Mouse (Mus musculus) stomach, embryonic 14.5 days (tissue): ENCODE results near the gene Oser1. TPM values are rescaled to one million over a fixed set of nuclear protein-coding genes. Genes with fewer than 3 reads are reported as not detected.
"Not testable (repeated sequence)": the region's sequence is repeated elsewhere in the genome, so short reads cannot be mapped to it uniquely, and the experiment has no call there.

Experiments used
- ATAC-seq: fragments of 200-750 bp; cut with Nextera tagmentation; 2 replicates; pipeline ENCODE4 v1.8.0; 2017; ENCODE audit warnings: low read depth, moderate TSS enrichment; ENCODE audit not compliant: insufficient number of reproducible peaks, insufficient read depth, low FRiP score
- H3K27ac ChIP-seq: fragments of 300-500 bp; sonication (generic); 2 replicates; pipeline ENCODE4 v1.5.1; 2014; ENCODE audit warnings: mild to moderate bottlenecking, low read length, moderate library complexity, mixed read lengths
- H3K27me3 ChIP-seq: fragments of 300-500 bp; sonication (generic); 2 replicates; pipeline ENCODE4 v1.6.1; 2014; ENCODE audit warnings: low read length, control low read depth, mixed read lengths; ENCODE audit not compliant: control insufficient read depth, insufficient read depth
- H3K36me3 ChIP-seq: fragments of 300-500 bp; sonication (generic); 2 replicates; pipeline ENCODE4 v1.6.1; 2014; ENCODE audit warnings: mild to moderate bottlenecking, control low read depth, low read length, moderate library complexity, mixed read lengths; ENCODE audit not compliant: control insufficient read depth, insufficient read depth
- H3K4me1 ChIP-seq: fragments of 300-500 bp; sonication (generic); 2 replicates; pipeline ENCODE4 v1.6.1; 2014; ENCODE audit warnings: low read length, control low read depth, mixed read lengths; ENCODE audit not compliant: control insufficient read depth, insufficient read depth
- H3K4me2 ChIP-seq: fragments of 300-500 bp; sonication (generic); replicated peaks from 2 replicates; pipeline ENCODE4 v1.6.1; 2014; ENCODE audit warnings: low read depth, low read length, control low read depth
- H3K4me3 ChIP-seq: fragments of 300-500 bp; sonication (generic); 2 replicates; pipeline ENCODE4 v1.5.1; 2014; ENCODE audit warnings: low read depth, low read length, control low read depth
- H3K9ac ChIP-seq: fragments of 300-500 bp; sonication (generic); replicated peaks from 2 replicates; pipeline ENCODE4 v1.6.1; 2014; ENCODE audit warnings: low read depth, mild to moderate bottlenecking, control low read depth, low read length, moderate library complexity, mixed read lengths
- H3K9me3 ChIP-seq: fragments of 300-500 bp; sonication (generic); 2 replicates; pipeline ENCODE4 v1.6.1; 2016; ENCODE audit warnings: low read depth, low read length, control low read depth; ENCODE audit not compliant: control insufficient read depth
- WGBS: fragments of 180-500 bp; shearing (Covaris S2); extraction: QIAGEN DNeasy Blood & Tissue Kit; methylation state at CpG from one replicate; pipeline ENCODE4 v1.1.7; 2014; 5-methylcytosine and 5-hydroxymethylcytosine counted together
- polyA plus RNA-seq: library from polyadenylated mRNA; unstranded; fragments of >200 nt; fragmentation: Nextera tagmentation; extraction: Ambion mirVana; gene quantifications from 2 replicates; pipeline ENCODE4 v1.2.1, GENCODE M21; 2014

Gene Oser1
- polyA plus RNA-seq, 1 experiment from 2014 or later = 84.9 TPM

GRCm38 (mm10) chr2:163464562-163464961, 40.1 kb upstream of the Oser1 start:
- Histone ChIP-seq H3K9ac (no peak overlapping the region), H3K27ac (no peak overlapping the region), H3K36me3 (peaks cover 12% of the 10 kb centered on the region; the same call in 1 of the 2 replicates), H3K27me3 (no peaks in the 10 kb centered on the region), H3K9me3 (no peaks in the 10 kb centered on the region), H3K4me1 (no peaks in the 10 kb centered on the region), H3K4me2 (no peak overlapping the region), H3K4me3 (no peak overlapping the region)
- no peak for ATAC-seq
- 51% methylated on average over 6 of the region's 6 CpGs for WGBS

GRCm38 (mm10) chr2:163463998-163464397, 39.5 kb upstream of the Oser1 start:
- Histone ChIP-seq H3K9me3 (no peaks in the 10 kb centered on the region), H3K9ac (no peak overlapping the region), H3K4me3 (no peak overlapping the region), H3K27me3 (no peaks in the 10 kb centered on the region), H3K4me1 (no peaks in the 10 kb centered on the region), H3K4me2 (no peak overlapping the region), H3K36me3 (peaks cover 10% of the 10 kb centered on the region; the same call in 1 of the 2 replicates), H3K27ac (no peak overlapping the region)
- 64% methylated on average over 4 of the region's 4 CpGs for WGBS
- no peak for ATAC-seq

- Histone ChIP-seq H3K9me3 (no peaks in the 10 kb centered on the region), H3K27me3 (no peaks in the 10 kb centered on the region), H3K9ac (no peak overlapping the region), H3K4me1 (no peaks in the 10 kb centered on the region), H3K27ac (no peak overlapping the region), H3K4me3 (no peak overlapping the region), H3K4me2 (no peak overlapping the region), H3K36me3 (peaks cover 6% of the 10 kb centered on the region; the same call in 1 of the 2 replicates)
- ATAC-seq = no peak
- 46% methylated on average over 10 of the region's 10 CpGs for WGBS
Observed at GRCm38 (mm10) chr2:163463251-163463769, 38.8 kb upstream of the Oser1 start.

- Histone ChIP-seq H3K4me3 (no peak overlapping the region), H3K27ac (no peak overlapping the region), H3K9me3 (no peaks in the 10 kb centered on the region), H3K9ac (no peak overlapping the region), H3K4me1 (no peaks in the 10 kb centered on the region), H3K4me2 (no peak overlapping the region), H3K27me3 (no peaks in the 10 kb centered on the region), H3K36me3 (peaks cover under 1% of the 10 kb centered on the region; the same call in 1 of the 2 replicates)
- ATAC-seq = no peak
- WGBS = 65% methylated on average over 11 of the region's 11 CpGs
Observed at GRCm38 (mm10) chr2:163462801-163463200, 38.3 kb upstream of the Oser1 start.

- H3K9ac ChIP-seq = no peak overlapping the region
- no peak for ATAC-seq
- H3K27ac ChIP-seq = no peak overlapping the region
- H3K4me1 ChIP-seq = no peaks in the 10 kb centered on the region
- no peaks in the 10 kb centered on the region for H3K9me3 ChIP-seq
- H3K4me3 ChIP-seq = no peak overlapping the region
- no peaks in the 10 kb centered on the region for H3K36me3 ChIP-seq
- WGBS = 66% methylated on average over 5 of the region's 5 CpGs
- no peak overlapping the region for H3K4me2 ChIP-seq
- no peaks in the 10 kb centered on the region for H3K27me3 ChIP-seq
Observed at GRCm38 (mm10) chr2:163462386-163462785, 37.9 kb upstream of the Oser1 start.

- 92% methylated on average over 9 of the region's 9 CpGs for WGBS
- H3K9me3 ChIP-seq, H3K4me3 ChIP-seq, ATAC-seq, H3K4me2 ChIP-seq, H3K4me1 ChIP-seq, H3K27ac ChIP-seq, H3K9ac ChIP-seq, H3K27me3 ChIP-seq, H3K36me3 ChIP-seq: not testable (repeated sequence)
Observed at GRCm38 (mm10) chr2:163461307-163461706, 36.8 kb upstream of the Oser1 start.

- H3K4me3 ChIP-seq = no peak overlapping the region
- ATAC-seq = no peak
- 89% methylated on average over 8 of the region's 8 CpGs for WGBS
- no peak overlapping the region for H3K9ac ChIP-seq
- H3K27me3 ChIP-seq = no peaks in the 10 kb centered on the region
- H3K4me2 ChIP-seq = no peak overlapping the region
- H3K9me3 ChIP-seq = no peaks in the 10 kb centered on the region
- no peak overlapping the region for H3K27ac ChIP-seq
- H3K4me1 ChIP-seq = no peaks in the 10 kb centered on the region
- no peaks in the 10 kb centered on the region for H3K36me3 ChIP-seq
Observed at GRCm38 (mm10) chr2:163460622-163461021, 36.1 kb upstream of the Oser1 start.

GRCm38 (mm10) chr2:163459380-163459779, 34.9 kb upstream of the Oser1 start:
- no peaks in the 10 kb centered on the region for H3K4me1 ChIP-seq
- no peak overlapping the region for H3K27ac ChIP-seq
- ATAC-seq = no peak
- H3K4me2 ChIP-seq = no peak overlapping the region
- no peak overlapping the region for H3K9ac ChIP-seq
- H3K4me3 ChIP-seq = no peak overlapping the region
- 37% methylated on average over 10 of the region's 10 CpGs for WGBS
- no peaks in the 10 kb centered on the region for H3K27me3 ChIP-seq
- H3K36me3 ChIP-seq = no peaks in the 10 kb centered on the region
- H3K9me3 ChIP-seq = no peaks in the 10 kb centered on the region
